Mouse (Mus musculus): ENCODE measurements at regions not wholly inside any gene's neighbourhood (a gene's known extent, or its start where the extent isn't known, plus 50 kb on each side); places are given as distances from the start of the nearest gene placed in this dataset.

- DNase-seq (ENCODE audit: inconsistent age in 2 of 2, low spot score in 1 of 2): no peak
Observed at GRCm38 (mm10) chr4:57362652-57363051, 61.0 kb upstream of the Ptpn3 start.

GRCm38 (mm10) chr4:57369736-57370373 is 64.2 kb upstream of the Palm2 start:
- DNase-seq (ENCODE audit: inconsistent age in 2 of 2, low spot score in 1 of 2): peak; percentile 69 to 86

GRCm38 (mm10) chr4:57377872-57378271 is 56.2 kb upstream of the Palm2 start:
- DNase-seq (ENCODE audit: inconsistent age in 2 of 2, low spot score in 1 of 2): no peak

- DNase-seq (ENCODE audit: inconsistent age in 2 of 2, low spot score in 1 of 2): peak in 1 of 2 experiments; percentile 21
Observed at GRCm38 (mm10) chr4:57380063-57380800, 53.8 kb upstream of the Palm2 start.

GRCm38 (mm10) chr4:57381306-57381705 is 52.7 kb upstream of the Palm2 start:
- DNase-seq (ENCODE audit: inconsistent age in 2 of 2, low spot score in 1 of 2): no peak
